Mouse (Mus musculus): ENCODE results near the gene Tusc1. TPM values are rescaled to one million over a fixed set of nuclear protein-coding genes. Genes with fewer than 3 reads are reported as not detected.
A peak's percentile ranks its signal among the peaks of the same experiment; 100 is the strongest.

Gene Tusc1
- polyA plus RNA-seq (2012; rRNA removed): 4.0 and 9.2 TPM in 2 replicates

DNA sequence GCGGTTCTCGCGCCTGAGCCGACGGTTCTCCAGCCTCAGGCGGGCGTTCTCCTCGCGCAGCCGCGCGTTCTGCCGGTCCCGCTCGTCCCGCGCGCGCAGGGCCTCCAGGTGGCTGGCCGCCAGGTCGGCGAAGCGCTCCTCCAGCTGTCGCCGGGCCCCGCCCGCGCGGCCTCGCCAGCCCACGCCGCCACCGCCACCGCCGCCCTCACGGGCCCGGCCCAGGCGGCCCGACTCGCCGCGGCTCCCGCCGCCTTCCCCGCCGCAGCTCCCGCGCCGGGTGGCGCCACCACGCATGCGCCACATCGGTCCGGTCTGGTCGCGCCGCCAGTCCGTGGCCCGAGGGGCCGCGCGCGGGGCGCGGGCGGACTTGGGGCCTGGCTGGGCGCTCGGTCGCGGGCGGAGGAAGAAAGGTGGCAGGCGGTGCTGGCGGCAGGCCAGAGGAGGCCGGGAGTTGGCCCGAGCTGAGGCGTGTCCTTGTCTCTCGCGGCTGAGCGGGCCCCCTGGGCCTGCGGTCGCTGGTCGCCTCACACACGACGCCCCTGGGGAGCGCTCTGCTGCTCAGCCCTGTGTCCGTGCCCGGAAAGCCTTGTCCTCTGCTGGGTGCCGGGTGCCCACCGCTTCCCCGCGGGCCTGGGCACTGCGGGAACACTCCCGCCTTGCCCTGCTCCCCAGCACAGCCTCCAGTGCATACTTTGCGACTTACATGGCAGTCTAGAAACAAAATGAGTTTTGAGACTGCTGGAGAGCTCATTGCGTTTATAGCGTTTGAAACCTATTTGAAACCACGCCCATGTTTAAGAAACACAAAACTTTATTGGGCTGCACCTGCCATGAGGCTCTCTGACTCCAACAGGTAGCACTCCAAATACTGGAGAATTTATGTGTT is at the start of gene Tusc1:
Gene Tusc1, minus strand, starts transcription at position 394 of the 886 bp plus-strand sequence.
- Histone ChIP-seq H3K27ac (ENCODE audit: insufficient read depth, low read depth, low read length) (peak within 1 kb of the TSS; percentile 71), H3K4me1 (ENCODE audit: control insufficient read depth, insufficient read depth, insufficient read length, low read length) (peaks cover 4% of the 10 kb centered on the region), H3K27me3 (ENCODE audit: control insufficient read depth, insufficient read depth, low read length) (no peaks in the 10 kb centered on the region), H3K4me3 (ENCODE audit: low read depth, low read length) (peak within 1 kb of the TSS; percentile 84), H3K36me3 (ENCODE audit: control insufficient read depth, insufficient read depth, low read length) (no peaks in the 10 kb centered on the region)
- under 1% methylated on average over 88 of the region's 97 CpGs for WGBS
- TF ChIP-seq CTCF (IDR thresholded peaks at IDR 0.05; ENCODE audit: extremely low read depth, insufficient read length, insufficient replicate concordance, low read depth, low read length): no peak
- TF ChIP-seq POLR2A (IDR thresholded peaks at IDR 0.05; ENCODE audit: low read depth, low read length): no peak

DNA sequence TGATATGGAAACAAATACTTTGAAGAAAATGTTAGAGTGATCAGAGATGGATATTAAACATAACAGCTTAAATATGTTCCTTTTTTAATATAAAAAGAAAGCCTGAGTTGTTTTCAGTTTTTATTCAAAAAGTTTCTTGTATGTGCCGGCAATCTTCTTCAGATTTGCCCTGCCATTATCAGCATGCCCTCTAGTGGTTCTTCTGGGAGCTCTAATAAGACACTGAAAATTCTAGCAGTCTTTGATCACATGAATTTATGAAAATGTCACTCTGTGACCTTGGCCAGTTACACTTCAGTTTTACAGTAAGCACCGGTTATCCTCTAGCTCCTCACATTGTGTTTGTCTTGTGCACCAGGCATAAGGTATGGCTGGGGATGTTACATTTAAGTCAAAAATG is 17.6 kb upstream of the Tusc1 start:
- Histone ChIP-seq H3K27ac (ENCODE audit: insufficient read depth, low read depth, low read length) (no peak overlapping the region), H3K27me3 (ENCODE audit: control insufficient read depth, insufficient read depth, low read length) (no peaks in the 10 kb centered on the region), H3K4me1 (ENCODE audit: control insufficient read depth, insufficient read depth, insufficient read length, low read length) (no peaks in the 10 kb centered on the region), H3K4me3 (ENCODE audit: low read depth, low read length) (no peak overlapping the region), H3K36me3 (ENCODE audit: control insufficient read depth, insufficient read depth, low read length) (no peaks in the 10 kb centered on the region)
- TF ChIP-seq CTCF (IDR thresholded peaks at IDR 0.05; ENCODE audit: extremely low read depth, insufficient read length, insufficient replicate concordance, low read depth, low read length) (no peak), POLR2A (IDR thresholded peaks at IDR 0.05; ENCODE audit: low read depth, low read length) (no peak)
- 58% methylated on average over 2 of the region's 2 CpGs for WGBS

DNA sequence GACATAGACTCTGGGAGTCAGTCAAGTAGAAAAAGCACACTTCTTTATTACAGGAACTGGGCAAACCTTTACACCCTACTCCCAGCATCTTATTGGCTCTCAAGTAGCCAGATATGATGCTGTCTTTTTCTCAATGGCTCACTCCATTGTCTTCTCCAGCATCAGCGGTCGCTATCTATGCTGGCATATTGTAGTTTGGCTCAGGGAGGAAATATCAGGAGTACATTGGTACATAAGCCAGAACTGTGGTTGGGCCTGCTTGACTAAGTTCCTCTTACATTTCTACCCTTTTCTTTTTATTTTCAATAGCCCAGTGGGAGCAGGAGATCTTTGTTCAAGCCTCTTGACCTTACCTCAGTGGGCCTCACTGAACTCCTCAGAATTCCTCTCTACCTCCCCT is 9.0 kb upstream of the Tusc1 start:
- no peak for TF ChIP-seq POLR2A (IDR thresholded peaks at IDR 0.05; ENCODE audit: low read depth, low read length)
- TF ChIP-seq CTCF (IDR thresholded peaks at IDR 0.05; ENCODE audit: extremely low read depth, insufficient read length, insufficient replicate concordance, low read depth, low read length): no peak
- WGBS: 89% methylated on average over 2 of the region's 2 CpGs
- H3K27me3 ChIP-seq (ENCODE audit: control insufficient read depth, insufficient read depth, low read length): no peaks in the 10 kb centered on the region
- H3K4me3 ChIP-seq (ENCODE audit: low read depth, low read length): no peak overlapping the region
- no peaks in the 10 kb centered on the region for H3K36me3 ChIP-seq (ENCODE audit: control insufficient read depth, insufficient read depth, low read length)
- H3K4me1 ChIP-seq (ENCODE audit: control insufficient read depth, insufficient read depth, insufficient read length, low read length): no peaks in the 10 kb centered on the region
- H3K27ac ChIP-seq (ENCODE audit: insufficient read depth, low read depth, low read length): no peak overlapping the region

DNA sequence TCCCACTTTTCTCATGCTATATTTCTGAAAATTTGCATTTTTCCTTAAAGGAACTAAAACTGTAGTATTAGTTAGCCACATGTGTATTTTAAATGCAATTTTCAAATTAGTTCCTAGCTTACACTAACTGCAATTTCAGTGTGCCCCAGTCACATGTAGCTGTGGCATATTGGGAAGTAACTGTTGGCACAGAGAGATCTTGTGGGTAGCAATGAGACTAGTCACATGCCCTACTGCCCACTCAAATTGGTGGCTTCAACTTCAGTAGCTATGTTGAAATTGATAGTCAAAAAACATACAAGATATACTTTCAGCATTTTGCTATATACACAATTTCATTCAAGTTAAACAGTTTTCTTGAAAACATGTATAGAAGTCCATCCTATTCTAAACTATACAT is 6.3 kb upstream of the Tusc1 start:
- Histone ChIP-seq H3K4me3 (ENCODE audit: low read depth, low read length) (no peak overlapping the region), H3K36me3 (ENCODE audit: control insufficient read depth, insufficient read depth, low read length) (no peaks in the 10 kb centered on the region), H3K4me1 (ENCODE audit: control insufficient read depth, insufficient read depth, insufficient read length, low read length) (no peaks in the 10 kb centered on the region), H3K27me3 (ENCODE audit: control insufficient read depth, insufficient read depth, low read length) (no peaks in the 10 kb centered on the region), H3K27ac (ENCODE audit: insufficient read depth, low read depth, low read length) (no peak overlapping the region)
- TF ChIP-seq POLR2A (IDR thresholded peaks at IDR 0.05; ENCODE audit: low read depth, low read length) (no peak), CTCF (IDR thresholded peaks at IDR 0.05; ENCODE audit: extremely low read depth, insufficient read length, insufficient replicate concordance, low read depth, low read length) (no peak)

DNA sequence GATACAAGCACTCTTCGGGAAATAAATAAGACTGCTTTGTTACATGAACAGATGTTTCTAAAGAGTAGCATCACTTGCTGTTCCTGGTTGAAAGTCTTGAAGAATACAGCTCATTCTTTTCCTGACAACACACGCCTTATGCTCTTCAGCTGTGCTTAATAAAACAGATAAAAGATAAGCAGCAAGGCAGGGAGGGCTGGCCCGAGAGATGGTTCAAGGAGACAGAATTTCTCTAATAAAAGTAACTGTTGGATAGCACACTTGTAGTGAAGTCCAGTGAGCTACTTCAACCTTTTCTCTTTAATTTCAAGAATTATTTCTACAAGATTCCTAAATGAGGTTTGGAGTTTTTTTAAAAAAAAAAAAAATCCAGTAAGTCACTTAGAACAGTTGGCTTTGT is 2.7 kb upstream of the Tusc1 start:
- Histone ChIP-seq H3K27me3 (ENCODE audit: control insufficient read depth, insufficient read depth, low read length) (no peaks in the 10 kb centered on the region), H3K27ac (ENCODE audit: insufficient read depth, low read depth, low read length) (no peak overlapping the region), H3K4me1 (ENCODE audit: control insufficient read depth, insufficient read depth, insufficient read length, low read length) (peaks cover 4% of the 10 kb centered on the region), H3K36me3 (ENCODE audit: control insufficient read depth, insufficient read depth, low read length) (no peaks in the 10 kb centered on the region), H3K4me3 (ENCODE audit: low read depth, low read length) (no peak overlapping the region)
- WGBS: 44% methylated on average over 3 of the region's 3 CpGs
- TF ChIP-seq POLR2A (IDR thresholded peaks at IDR 0.05; ENCODE audit: low read depth, low read length) (no peak), CTCF (IDR thresholded peaks at IDR 0.05; ENCODE audit: extremely low read depth, insufficient read length, insufficient replicate concordance, low read depth, low read length) (no peak)

- TF ChIP-seq POLR2A (IDR thresholded peaks at IDR 0.05; ENCODE audit: low read depth, low read length) (peak; percentile 68), CTCF (IDR thresholded peaks at IDR 0.05; ENCODE audit: extremely low read depth, insufficient read length, insufficient replicate concordance, low read depth, low read length) (no peak)
- Histone ChIP-seq H3K4me1 (ENCODE audit: control insufficient read depth, insufficient read depth, insufficient read length, low read length) (peaks cover 4% of the 10 kb centered on the region), H3K4me3 (ENCODE audit: low read depth, low read length) (peak overlapping the region; percentile 84), H3K27me3 (ENCODE audit: control insufficient read depth, insufficient read depth, low read length) (no peaks in the 10 kb centered on the region), H3K36me3 (ENCODE audit: control insufficient read depth, insufficient read depth, low read length) (no peaks in the 10 kb centered on the region), H3K27ac (ENCODE audit: insufficient read depth, low read depth, low read length) (peak overlapping the region; percentile 71)
- WGBS: under 1% methylated on average over 49 of the region's 49 CpGs
Measured at GRCm38 (mm10) chr4:93334636-93335117, 634 bp downstream of the Tusc1 start.

- TF ChIP-seq POLR2A (IDR thresholded peaks at IDR 0.05; ENCODE audit: low read depth, low read length) (no peak), CTCF (IDR thresholded peaks at IDR 0.05; ENCODE audit: extremely low read depth, insufficient read length, insufficient replicate concordance, low read depth, low read length) (no peak)
- Histone ChIP-seq H3K27ac (ENCODE audit: insufficient read depth, low read depth, low read length) (no peak overlapping the region), H3K36me3 (ENCODE audit: control insufficient read depth, insufficient read depth, low read length) (no peaks in the 10 kb centered on the region), H3K4me3 (ENCODE audit: low read depth, low read length) (no peak overlapping the region), H3K27me3 (ENCODE audit: control insufficient read depth, insufficient read depth, low read length) (no peaks in the 10 kb centered on the region), H3K4me1 (ENCODE audit: control insufficient read depth, insufficient read depth, insufficient read length, low read length) (no peaks in the 10 kb centered on the region)
- WGBS: 82% methylated on average over 3 of the region's 3 CpGs
Measured at GRCm38 (mm10) chr4:93307486-93307885, 27.8 kb downstream of the Tusc1 start.

Data from small intestine, adult 2 months (tissue).